Mouse (Mus musculus): ENCODE measurements around the gene Ajuba.

DNA sequence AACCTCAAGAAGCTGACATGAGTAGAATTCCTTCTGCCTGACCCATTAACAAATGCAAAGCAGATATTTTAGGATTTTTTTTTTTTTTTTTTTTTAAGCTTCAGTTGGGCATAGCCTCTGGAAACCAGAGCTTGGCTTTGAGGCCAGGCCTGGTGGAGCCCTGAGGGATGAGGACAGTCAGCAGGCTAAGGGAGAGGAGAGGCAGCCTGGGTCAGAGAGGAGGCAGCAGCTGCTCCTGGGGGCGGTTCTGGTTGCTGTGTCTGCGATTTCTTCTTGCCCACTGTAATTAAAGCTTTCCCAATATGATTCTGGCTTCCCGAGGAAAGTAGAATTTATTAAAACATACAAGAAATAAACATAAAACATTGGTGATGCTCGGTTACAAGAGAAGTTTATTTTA, 31.9 kb upstream of the Ajuba start:
- TF ChIP-seq POLR2AphosphoS2 (IDR thresholded peaks at IDR 0.05; ENCODE audit: insufficient read length, low read depth) (no peak), POLR2A (IDR thresholded peaks at IDR 0.05; ENCODE audit: insufficient read length, low read depth) (no peak), E2F4 (IDR thresholded peaks at IDR 0.05; ENCODE audit: insufficient read depth) (no peak), TCF12 (IDR thresholded peaks at IDR 0.05; ENCODE audit: insufficient read depth, poor library complexity, severe bottlenecking) (no peak), MAX (IDR thresholded peaks at IDR 0.05; ENCODE audit: low read depth) (no peak), USF1 (IDR thresholded peaks at IDR 0.05; ENCODE audit: low read depth) (no peak), MYOD1 (IDR thresholded peaks at IDR 0.05; ENCODE audit: control insufficient read depth in 1 of 3, insufficient read length in 2 of 3, low read depth in 2 of 3) (peak in 2 of 3 experiments; percentile 45 to 72), MYOG (IDR thresholded peaks at IDR 0.05; ENCODE audit: control insufficient read depth in 1 of 3, insufficient read depth in 1 of 3, insufficient read length in 2 of 3, low read depth in 2 of 3) (peak in 2 of 3 experiments; percentile 41 to 75), TCF3 (IDR thresholded peaks at IDR 0.05; ENCODE audit: insufficient read length, low read depth) (no peak)

Data from myocyte (in vitro differentiated cells).